Mouse (Mus musculus): ENCODE data around the gene Cog2. TPM values are rescaled to one million over a fixed set of nuclear protein-coding genes. Genes with fewer than 3 reads are reported as not detected.

Cog2 gene
- total and polyA plus RNA-seq, 3 experiments: 32.6 to 37.5 TPM; not detected in 1

GRCm38 (mm10) chr8:124530556-124530955 lies 10.0 kb downstream of the Cog2 start:
- no peak for DNase-seq (ENCODE audit: low read depth, low spot score)
- TF ChIP-seq NRF1 (IDR thresholded peaks at IDR 0.05; ENCODE audit: insufficient read depth, low read depth, low read length, poor library complexity, severe bottlenecking): no peak
- no peak for TF ChIP-seq MAZ (IDR thresholded peaks at IDR 0.05; ENCODE audit: low read depth, low read length)
- no peak for TF ChIP-seq MYC (IDR thresholded peaks at IDR 0.05; ENCODE audit: low read depth, low read length)
- TF ChIP-seq MYB (IDR thresholded peaks at IDR 0.05; ENCODE audit: low read depth, low read length): no peak
- no peak for TF ChIP-seq ZKSCAN1 (IDR thresholded peaks at IDR 0.05; ENCODE audit: low read depth, low read length)
- no peak for TF ChIP-seq MEF2A (IDR thresholded peaks at IDR 0.05; ENCODE audit: extremely low read depth, insufficient replicate concordance, low read depth, low read length, poor library complexity, severe bottlenecking)
- no peak for TF ChIP-seq RAD21 (IDR thresholded peaks at IDR 0.05; ENCODE audit: low read depth, low read length)
- TF ChIP-seq TBP (IDR thresholded peaks at IDR 0.05; ENCODE audit: low read depth, low read length): no peak
- no peak for TF ChIP-seq CTCF (IDR thresholded peaks at IDR 0.05 in 2 of 3, conservative IDR thresholded peaks at IDR 0.05 in 1 of 3; ENCODE audit: control insufficient read depth in 1 of 3, insufficient read depth in 1 of 3, low read depth in 2 of 3, low read length in 3 of 3, poor library complexity in 1 of 3, severe bottlenecking in 1 of 3)
- no peak for TF ChIP-seq KAT2A (conservative IDR thresholded peaks at IDR 0.05; ENCODE audit: low read depth, low read length)
- no peak for TF ChIP-seq ZNF384 (IDR thresholded peaks at IDR 0.05; ENCODE audit: low read depth, low read length)
- TF ChIP-seq RCOR1 (IDR thresholded peaks at IDR 0.05; ENCODE audit: low read depth, low read length): no peak
- no peak for TF ChIP-seq USF1 (IDR thresholded peaks at IDR 0.05; ENCODE audit: low read depth, low read length)
- no peak for TF ChIP-seq GABPA (IDR thresholded peaks at IDR 0.05; ENCODE audit: low read depth, low read length)
- no peak for TF ChIP-seq MXI1 (IDR thresholded peaks at IDR 0.05; ENCODE audit: low read depth, low read length)
- Histone ChIP-seq H3K9ac (ENCODE audit: control insufficient read depth, low read depth, low read length, poor library complexity, severe bottlenecking) (no peak overlapping the region), H3K79me2 (ENCODE audit: control insufficient read depth, insufficient read depth, low read length, poor library complexity) (no peaks in the 10 kb centered on the region), H3K4me3 (ENCODE audit: control insufficient read depth in 1 of 2, insufficient read depth in 1 of 2, low read depth in 2 of 2, low read length in 2 of 2) (no peak overlapping the region), H3K36me3 (ENCODE audit: control insufficient read depth in 1 of 2, insufficient read depth in 2 of 2, low read length in 2 of 2) (peaks cover 0 to 3% of the 10 kb centered on the region in 2 experiments; a peak in 2 of 4 replicates), H3K9me3 (replicated peaks; ENCODE audit: insufficient read depth, low read length) (no peaks in the 10 kb centered on the region), H3K27ac (ENCODE audit: control insufficient read depth, low read depth, low read length) (no peak overlapping the region), H3K4me1 (ENCODE audit: control insufficient read depth in 1 of 2, insufficient read depth in 2 of 2, low read length in 2 of 2) (no peaks in the 10 kb centered on the region), H3K27me3 (ENCODE audit: control insufficient read depth in 1 of 2, insufficient read depth in 2 of 2, low read length in 2 of 2) (no peaks in the 10 kb centered on the region)

GRCm38 (mm10) chr8:124530996-124531395 lies 10.4 kb downstream of the Cog2 start:
- Histone ChIP-seq H3K4me3 (ENCODE audit: control insufficient read depth in 1 of 2, insufficient read depth in 1 of 2, low read depth in 2 of 2, low read length in 2 of 2) (no peak overlapping the region), H3K27me3 (ENCODE audit: control insufficient read depth in 1 of 2, insufficient read depth in 2 of 2, low read length in 2 of 2) (no peaks in the 10 kb centered on the region), H3K9me3 (replicated peaks; ENCODE audit: insufficient read depth, low read length) (no peaks in the 10 kb centered on the region), H3K36me3 (ENCODE audit: control insufficient read depth in 1 of 2, insufficient read depth in 2 of 2, low read length in 2 of 2) (peaks cover 0 to 2% of the 10 kb centered on the region in 2 experiments; a peak in 2 of 4 replicates), H3K27ac (ENCODE audit: control insufficient read depth, low read depth, low read length) (no peak overlapping the region), H3K9ac (ENCODE audit: control insufficient read depth, low read depth, low read length, poor library complexity, severe bottlenecking) (no peak overlapping the region), H3K4me1 (ENCODE audit: control insufficient read depth in 1 of 2, insufficient read depth in 2 of 2, low read length in 2 of 2) (no peaks in the 10 kb centered on the region), H3K79me2 (ENCODE audit: control insufficient read depth, insufficient read depth, low read length, poor library complexity) (no peaks in the 10 kb centered on the region)
- TF ChIP-seq MAZ (IDR thresholded peaks at IDR 0.05; ENCODE audit: low read depth, low read length): no peak
- no peak for TF ChIP-seq SIN3A (IDR thresholded peaks at IDR 0.05; ENCODE audit: low read length)
- TF ChIP-seq MYC (IDR thresholded peaks at IDR 0.05; ENCODE audit: low read depth, low read length): no peak
- TF ChIP-seq GABPA (IDR thresholded peaks at IDR 0.05; ENCODE audit: low read depth, low read length): no peak
- no peak for DNase-seq (ENCODE audit: low read depth, low spot score)
